Mouse (Mus musculus) lung, postnatal 0 days (tissue): ENCODE data around the gene Kif9.

Experiments
- CTCF ChIP-seq: IDR thresholded peaks from 2 replicates; pipeline ENCODE4 v1.5.1; 2016; ENCODE audit warnings: antibody characterized with exemption, mild to moderate bottlenecking
- EP300 ChIP-seq: IDR thresholded peaks from 2 replicates; pipeline ENCODE4 v1.6.1; 2016; ENCODE audit warnings: antibody characterized with exemption, mild to moderate bottlenecking, control low read depth

DNA sequence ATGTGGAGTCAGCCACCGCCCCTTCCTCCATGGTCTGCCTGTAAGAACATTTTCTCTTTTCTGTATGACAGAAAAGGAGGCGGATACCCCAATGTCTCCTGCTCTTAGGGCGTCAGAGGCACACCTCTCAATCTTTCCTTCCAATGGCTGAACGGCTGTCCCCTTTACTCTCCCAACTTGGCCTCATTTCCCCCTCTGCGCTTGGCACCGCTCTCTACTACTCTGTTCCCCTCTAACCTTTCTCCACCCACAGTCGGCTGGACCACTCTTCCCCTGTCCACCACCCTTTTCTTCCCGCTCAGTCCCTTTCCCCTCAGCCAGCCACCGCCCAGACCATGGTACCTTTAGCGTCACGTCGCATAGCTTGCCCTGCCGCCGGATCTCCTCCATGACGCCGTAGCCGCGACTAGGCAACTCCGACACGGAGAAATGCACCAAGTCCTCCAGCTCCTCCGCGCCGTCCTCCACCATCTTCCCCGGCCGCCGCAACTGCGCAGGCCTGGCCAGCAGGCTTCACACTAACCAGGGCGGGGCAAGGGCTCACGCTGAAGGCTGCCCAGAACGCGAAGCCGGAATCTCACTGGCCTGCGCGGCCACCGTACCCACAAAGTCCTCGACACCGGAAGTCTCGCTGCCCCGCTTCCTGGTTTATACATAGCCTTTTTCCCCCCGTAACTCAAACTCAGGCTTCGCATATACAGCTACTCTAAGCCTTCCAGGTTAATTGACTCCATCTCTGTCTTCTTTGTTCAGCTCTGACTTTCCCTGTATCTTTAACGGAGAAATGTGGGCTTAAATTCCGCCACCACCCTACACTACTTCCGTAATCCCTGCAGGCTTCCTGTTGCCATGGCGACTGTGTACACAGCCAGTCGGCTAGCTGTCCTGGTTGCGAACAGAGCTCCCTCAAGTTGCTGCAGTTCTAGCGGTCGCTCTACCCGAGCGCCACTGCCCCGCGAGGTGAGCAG, at the start of gene Kif9, which contains the start of gene Klhl18:
- TF ChIP-seq CTCF = peak; percentile 28
- TF ChIP-seq EP300 = peak; percentile 75; the same call in 1 of the 2 replicates
